ENCODE assay signal across 8 mouse cellular contexts in the genomic region with DNA sequence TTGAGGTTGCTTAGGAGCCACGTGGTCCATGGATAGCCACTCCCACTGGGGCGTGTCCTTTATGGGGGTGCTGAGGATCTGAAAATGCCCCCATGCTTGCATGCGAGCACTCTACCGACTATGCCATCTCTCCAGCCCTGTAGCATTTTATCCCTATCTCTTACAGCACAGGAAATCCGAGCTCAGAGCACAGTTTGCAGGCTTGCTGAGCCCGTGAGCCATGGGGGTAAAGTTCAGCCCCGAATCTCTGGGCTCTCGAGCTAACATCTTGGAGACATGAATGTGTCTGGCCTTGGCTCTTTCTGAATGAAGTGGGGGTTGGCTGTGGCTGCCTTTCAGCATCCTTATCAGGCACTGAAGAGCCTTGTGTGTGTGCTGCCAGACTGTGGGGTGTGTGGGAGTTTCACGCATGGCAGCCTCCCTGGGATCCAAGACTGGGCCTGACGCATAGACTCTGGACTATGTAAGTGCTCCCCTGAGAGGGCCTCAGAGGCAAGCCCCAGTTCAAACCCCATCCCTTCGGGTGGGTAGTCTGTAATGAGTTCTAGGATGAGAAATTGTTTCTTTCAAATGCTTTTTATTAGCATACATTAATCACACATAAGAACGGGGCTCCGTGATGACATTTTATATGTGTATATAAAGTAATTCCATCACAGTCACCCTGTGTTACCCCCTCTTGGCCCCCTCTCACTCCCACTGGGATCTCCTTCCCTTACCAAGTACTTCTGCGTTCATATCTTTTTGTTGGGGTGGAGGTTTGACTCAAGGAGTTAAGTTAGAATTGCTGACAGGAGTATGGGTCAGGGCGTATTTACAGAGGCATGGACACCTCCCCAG.
DNase-seq lines count a peak whose midpoint lies in the region; ATAC-seq lines count a peak whose summit lies in the region.
"Had no signal": no experiment of that assay in that cellular context is flagged by ENCODE, and none has a peak within 500 bp of the region (broad histone marks: within the 10 kb centered on the region; RNA-seq: fewer than 3 reads in every experiment).

No protein-coding gene starts in this region.

- ATAC-seq in neural tube, embryonic 11.5 days (ENCODE audit: insufficient read depth, low FRiP score, low TSS enrichment), result no peak; the same call in 1 of the 2 replicates
- peak; percentile 49; the same call in 1 of the 2 replicates for ATAC-seq in hindbrain, embryonic 14.5 days (ENCODE audit: low FRiP score)
- peak; percentile 57 for ATAC-seq in limb, embryonic 12.5 days (ENCODE audit: insufficient number of reproducible peaks, insufficient read depth, low FRiP score, low TSS enrichment, low read depth)
- ATAC-seq in megakaryocyte, adult 5-6 weeks (ENCODE audit: poor library complexity, severe bottlenecking), result no peak

- 59% methylated on average over 15 of the region's 15 CpGs for WGBS in neural tube, embryonic 11.5 days
- 42% methylated on average over 15 of the region's 15 CpGs for WGBS in hindbrain, embryonic 14.5 days
- WGBS in limb, embryonic 12.5 days, result 45% methylated on average over 15 of the region's 15 CpGs

- H3K4me1 ChIP-seq in neural tube, embryonic 11.5 days (ENCODE audit: control insufficient read depth, insufficient read depth, low read length), result peaks cover 9% of the 10 kb centered on the region
- H3K4me1 ChIP-seq in hindbrain, embryonic 14.5 days (replicated peaks; ENCODE audit: control insufficient read depth, insufficient read depth, low read length), result peaks cover 11% of the 10 kb centered on the region; the same call in 1 of the 2 replicates
- H3K4me1 ChIP-seq in limb, embryonic 12.5 days (replicated peaks), result peaks cover 65% of the 10 kb centered on the region
- H3K4me1 ChIP-seq: liver, embryonic 15.5 days had no signal

- no peaks in the 10 kb centered on the region for H3K27me3 ChIP-seq in neural tube, embryonic 11.5 days (ENCODE audit: control insufficient read depth, insufficient read depth, low read length)
- H3K27me3 ChIP-seq in hindbrain, embryonic 14.5 days (ENCODE audit: control insufficient read depth, insufficient read depth, low read length), result no peaks in the 10 kb centered on the region
- H3K27me3 ChIP-seq in limb, embryonic 12.5 days, result no peaks in the 10 kb centered on the region
- H3K27me3 ChIP-seq: liver, embryonic 15.5 days had no signal

- no peaks in the 10 kb centered on the region for H3K36me3 ChIP-seq in neural tube, embryonic 11.5 days (ENCODE audit: control insufficient read depth, insufficient read depth, low read length)
- no peaks in the 10 kb centered on the region for H3K36me3 ChIP-seq in hindbrain, embryonic 14.5 days (replicated peaks; ENCODE audit: control insufficient read depth, insufficient read depth)
- no peaks in the 10 kb centered on the region for H3K36me3 ChIP-seq in limb, embryonic 12.5 days
- H3K36me3 ChIP-seq: liver, embryonic 15.5 days had no signal

- peak; percentile 35 for DNase-seq in neural tube, embryonic 11.5 days (ENCODE audit: low spot score)
- DNase-seq in neural tube, embryonic 10.5 days (ENCODE audit: extremely low spot score, low spot score), result no peak
- peak; percentile 45 to 54 for DNase-seq in frontal cortex, postnatal 36 days (ENCODE audit: low spot score in 2 of 2)
- no peak for DNase-seq in hindbrain, embryonic 14.5 days (ENCODE audit: low spot score)
- peak; percentile 74 for DNase-seq in testis, postnatal 10 days (ENCODE audit: low spot score)

- H3K4me2 ChIP-seq in neural tube, embryonic 11.5 days (ENCODE audit: low read depth), result no peak overlapping the region
- H3K4me2 ChIP-seq in hindbrain, embryonic 14.5 days (replicated peaks), result no peak overlapping the region
- no peak overlapping the region for H3K4me2 ChIP-seq in limb, embryonic 12.5 days
- H3K4me2 ChIP-seq: liver, embryonic 15.5 days had no signal

- H3K27ac ChIP-seq in neural tube, embryonic 11.5 days (ENCODE audit: low read depth, low read length), result no peak overlapping the region
- no peak overlapping the region for H3K27ac ChIP-seq in hindbrain, embryonic 14.5 days
- H3K27ac ChIP-seq in limb, embryonic 12.5 days, result peak overlapping the region; percentile 77
- H3K27ac ChIP-seq: liver, embryonic 15.5 days had no signal

- H3K9ac ChIP-seq in neural tube, embryonic 11.5 days (ENCODE audit: low read length), result no peak overlapping the region
- no peak overlapping the region for H3K9ac ChIP-seq in hindbrain, embryonic 14.5 days
- no peak overlapping the region for H3K9ac ChIP-seq in limb, embryonic 12.5 days (replicated peaks)
- H3K9ac ChIP-seq: liver, embryonic 15.5 days had no signal

- no peaks in the 10 kb centered on the region for H3K9me3 ChIP-seq in neural tube, embryonic 11.5 days (ENCODE audit: control insufficient read depth, low read length)
- H3K9me3 ChIP-seq in hindbrain, embryonic 14.5 days (ENCODE audit: control insufficient read depth, low read length), result no peaks in the 10 kb centered on the region
- no peaks in the 10 kb centered on the region for H3K9me3 ChIP-seq in limb, embryonic 12.5 days
- H3K9me3 ChIP-seq: liver, embryonic 15.5 days had no signal

- no peak overlapping the region for H3K4me3 ChIP-seq in neural tube, embryonic 11.5 days (ENCODE audit: low read depth, low read length)
- H3K4me3 ChIP-seq in hindbrain, embryonic 14.5 days (replicated peaks; ENCODE audit: low read length), result no peak overlapping the region
- no peak overlapping the region for H3K4me3 ChIP-seq in limb, embryonic 12.5 days (replicated peaks)
- H3K4me3 ChIP-seq: liver, embryonic 15.5 days had no signal

Comparison
In these comparisons a context has a peak if more than half of its experiments do, and no peak if none do; other contexts are left out.
1. DNase-seq: peak in neural tube, embryonic 11.5 days (single experiment), frontal cortex, postnatal 36 days (2 of 2) and testis, postnatal 10 days (single experiment); none in neural tube, embryonic 10.5 days (single experiment) and hindbrain, embryonic 14.5 days (single experiment).
2. ATAC-seq: peak in hindbrain, embryonic 14.5 days (single experiment) and limb, embryonic 12.5 days (single experiment); none in neural tube, embryonic 11.5 days (single experiment) and megakaryocyte, adult 5-6 weeks (single experiment).